Mouse (Mus musculus): ENCODE results near the gene Hacl1. TPM values are rescaled to one million over a fixed set of nuclear protein-coding genes. Genes with fewer than 3 reads are reported as not detected.

Gene Hacl1
- polyA plus RNA-seq, 1 experiment from 2014 or later: 76.3 TPM

DNA sequence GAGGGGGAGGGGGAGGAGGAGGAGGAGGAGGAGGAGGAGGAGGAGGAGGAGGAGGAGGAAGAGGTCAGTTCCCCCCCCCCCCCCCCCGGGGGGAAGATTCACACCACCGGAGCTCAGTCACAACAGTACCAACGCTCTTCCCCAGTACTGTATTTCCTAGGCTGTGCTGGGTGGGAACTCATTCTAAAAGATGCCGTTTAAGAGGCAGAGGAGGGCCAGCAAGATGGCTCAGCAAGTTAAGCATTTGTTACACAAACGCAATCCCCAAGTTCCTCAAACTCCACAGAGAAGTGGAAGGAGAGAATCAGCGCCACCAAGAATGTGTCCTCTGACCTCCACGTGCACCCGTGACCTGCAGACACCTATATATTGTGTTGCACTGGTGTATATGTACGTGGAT lies 58.0 kb downstream of the Hacl1 start:
- ATAC-seq (replicated peaks; ENCODE audit: low FRiP score, low read depth) (no peak), DNase-seq (ENCODE audit: low spot score) (no peak)
- WGBS: 85% methylated on average over 6 of the region's 9 CpGs
- no peaks in the 10 kb centered on the region for H3K4me1 ChIP-seq (replicated peaks; ENCODE audit: insufficient read depth, low read length)
- H3K4me3 ChIP-seq (replicated peaks; ENCODE audit: low read depth, low read length): no peak overlapping the region
- no peak overlapping the region for H3K4me2 ChIP-seq (ENCODE audit: low read length)
- H3K36me3 ChIP-seq (ENCODE audit: insufficient read depth, low read length): no peaks in the 10 kb centered on the region
- no peaks in the 10 kb centered on the region for H3K9me3 ChIP-seq (replicated peaks; ENCODE audit: low read length)
- no peak overlapping the region for H3K9ac ChIP-seq (ENCODE audit: low read depth, low read length)
- no peaks in the 10 kb centered on the region for H3K27me3 ChIP-seq (ENCODE audit: insufficient read depth, low read length)
- no peak overlapping the region for H3K27ac ChIP-seq
- TF ChIP-seq CTCF (IDR thresholded peaks at IDR 0.05; ENCODE audit: low read depth): no peak

DNA sequence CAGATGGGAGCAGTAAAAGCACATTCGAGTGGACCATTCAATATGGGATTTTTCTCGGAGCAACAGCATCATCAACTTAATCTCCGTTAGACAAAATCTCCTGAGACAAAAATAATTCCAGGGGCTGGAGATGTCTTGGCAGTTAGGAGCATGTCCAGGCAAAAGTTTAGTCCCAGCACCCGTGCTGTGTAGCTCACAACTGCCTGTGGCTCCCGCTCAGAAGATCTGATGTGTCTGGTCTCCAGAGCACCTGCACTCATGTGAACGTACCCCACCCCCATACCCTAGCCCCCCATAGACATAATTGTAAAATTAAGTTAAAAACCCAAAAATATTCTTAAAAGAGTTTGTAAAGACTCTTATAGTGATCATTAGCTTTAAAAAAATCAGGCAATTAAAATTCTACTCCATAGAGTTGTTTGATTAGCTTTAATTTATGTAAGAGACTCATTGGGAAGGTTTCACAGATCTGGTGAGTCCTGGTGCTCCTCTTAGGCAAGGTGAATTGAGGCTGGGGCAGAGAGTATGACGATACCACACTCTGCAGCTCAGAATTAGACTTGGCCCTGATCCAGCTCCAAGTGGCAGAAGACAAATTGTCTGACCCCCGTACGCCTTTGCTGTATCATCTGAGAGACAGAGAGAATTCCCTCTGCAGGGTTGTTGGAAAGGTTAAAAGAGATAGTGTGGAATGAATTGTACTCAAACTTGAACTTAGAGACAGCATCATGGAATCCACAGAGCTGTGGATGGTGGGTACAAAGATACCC lies 62.9 kb downstream of the Hacl1 start:
- H3K27me3 ChIP-seq (ENCODE audit: insufficient read depth, low read length): no peaks in the 10 kb centered on the region
- 48% methylated on average over 9 of the region's 9 CpGs for WGBS
- no peak for TF ChIP-seq CTCF (IDR thresholded peaks at IDR 0.05; ENCODE audit: low read depth)
- ATAC-seq (replicated peaks; ENCODE audit: low FRiP score, low read depth) (no peak), DNase-seq (ENCODE audit: low spot score) (no peak)
- no peak overlapping the region for H3K27ac ChIP-seq
- H3K9me3 ChIP-seq (replicated peaks; ENCODE audit: low read length): no peaks in the 10 kb centered on the region
- H3K36me3 ChIP-seq (ENCODE audit: insufficient read depth, low read length): no peaks in the 10 kb centered on the region
- no peak overlapping the region for H3K4me2 ChIP-seq (ENCODE audit: low read length)
- H3K4me3 ChIP-seq (replicated peaks; ENCODE audit: low read depth, low read length): no peak overlapping the region
- H3K4me1 ChIP-seq (replicated peaks; ENCODE audit: insufficient read depth, low read length): no peaks in the 10 kb centered on the region
- no peak overlapping the region for H3K9ac ChIP-seq (ENCODE audit: low read depth, low read length)

DNA sequence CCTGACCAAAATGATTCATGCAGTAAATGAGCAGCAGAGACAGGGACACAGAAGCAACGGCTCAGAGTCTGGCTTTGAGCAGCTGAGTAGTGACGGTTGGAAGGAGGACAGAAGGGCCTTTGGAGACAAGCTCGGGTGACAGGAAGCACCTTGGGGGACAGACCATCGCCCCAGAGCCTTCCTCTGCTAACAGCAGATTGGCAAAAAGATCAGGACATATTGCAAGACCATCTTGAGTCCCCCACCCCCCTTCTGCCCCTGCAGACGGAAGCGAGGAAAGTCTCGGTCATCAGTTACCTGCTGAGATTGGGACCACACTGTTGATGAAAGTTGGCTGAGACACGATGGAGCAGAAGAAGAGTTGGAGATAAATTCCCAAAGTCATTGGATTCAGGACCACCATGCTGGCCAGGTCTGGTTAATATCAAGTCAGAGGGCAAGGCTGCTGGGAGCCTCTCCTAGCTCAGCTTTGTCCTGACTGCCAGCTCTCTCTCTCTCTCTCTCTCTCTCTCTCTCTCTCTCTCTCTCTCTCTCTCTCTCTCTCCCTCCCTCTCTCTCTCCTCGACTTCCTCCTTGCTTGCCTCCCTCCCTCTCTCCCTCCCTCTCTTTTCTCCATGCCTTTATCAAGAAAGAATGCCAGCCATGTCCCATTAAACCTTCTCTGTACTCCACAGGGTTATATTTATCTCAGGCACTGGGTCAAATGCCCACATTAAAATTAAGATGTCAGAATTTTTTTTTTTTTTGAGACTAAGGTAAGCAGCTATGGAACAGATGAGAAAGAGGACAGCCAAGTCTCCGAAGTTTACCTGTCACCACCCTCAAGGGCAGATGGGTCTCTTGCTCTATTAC lies 64.0 kb downstream of the Hacl1 start:
- H3K27me3 ChIP-seq (ENCODE audit: insufficient read depth, low read length): no peaks in the 10 kb centered on the region
- no peak overlapping the region for H3K4me3 ChIP-seq (replicated peaks; ENCODE audit: low read depth, low read length)
- no peak for ATAC-seq (replicated peaks; ENCODE audit: low FRiP score, low read depth)
- no peak overlapping the region for H3K9ac ChIP-seq (ENCODE audit: low read depth, low read length)
- WGBS: 45% methylated on average over 10 of the region's 10 CpGs
- H3K9me3 ChIP-seq (replicated peaks; ENCODE audit: low read length): no peaks in the 10 kb centered on the region
- H3K4me2 ChIP-seq (ENCODE audit: low read length): no peak overlapping the region
- H3K4me1 ChIP-seq (replicated peaks; ENCODE audit: insufficient read depth, low read length): no peaks in the 10 kb centered on the region
- no peak overlapping the region for H3K27ac ChIP-seq
- no peak for TF ChIP-seq CTCF (IDR thresholded peaks at IDR 0.05; ENCODE audit: low read depth)
- no peaks in the 10 kb centered on the region for H3K36me3 ChIP-seq (ENCODE audit: insufficient read depth, low read length)
- DNase-seq (ENCODE audit: low spot score): no peak

DNA sequence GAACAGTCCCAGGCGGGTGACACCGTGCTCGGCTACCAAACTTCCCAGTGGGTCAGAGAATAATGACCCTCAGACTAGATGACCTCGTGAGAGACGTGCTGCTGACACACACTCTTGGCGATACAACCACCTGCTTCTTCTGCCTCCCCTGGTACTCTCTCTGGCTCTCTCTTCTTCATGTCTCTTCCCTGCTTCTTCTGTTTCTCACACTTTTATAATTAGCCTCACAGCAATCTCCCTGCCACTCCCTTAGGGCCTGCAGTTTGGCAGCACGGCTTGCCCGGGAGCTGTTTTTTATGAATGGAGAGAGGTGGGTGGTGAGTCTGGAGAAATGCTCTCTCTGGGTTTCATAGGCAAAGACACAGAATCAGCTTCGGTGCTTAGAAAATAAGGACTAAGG lies 65.2 kb downstream of the Hacl1 start:
- 60% methylated on average over 9 of the region's 9 CpGs for WGBS
- DNase-seq (ENCODE audit: low spot score) (no peak), ATAC-seq (replicated peaks; ENCODE audit: low FRiP score, low read depth) (no peak)
- H3K9me3 ChIP-seq (replicated peaks; ENCODE audit: low read length): no peaks in the 10 kb centered on the region
- H3K4me1 ChIP-seq (replicated peaks; ENCODE audit: insufficient read depth, low read length): no peaks in the 10 kb centered on the region
- no peak overlapping the region for H3K9ac ChIP-seq (ENCODE audit: low read depth, low read length)
- TF ChIP-seq CTCF (IDR thresholded peaks at IDR 0.05; ENCODE audit: low read depth): no peak
- H3K27ac ChIP-seq: no peak overlapping the region
- no peak overlapping the region for H3K4me2 ChIP-seq (ENCODE audit: low read length)
- no peak overlapping the region for H3K4me3 ChIP-seq (replicated peaks; ENCODE audit: low read depth, low read length)
- H3K36me3 ChIP-seq (ENCODE audit: insufficient read depth, low read length): no peaks in the 10 kb centered on the region
- no peaks in the 10 kb centered on the region for H3K27me3 ChIP-seq (ENCODE audit: insufficient read depth, low read length)

DNA sequence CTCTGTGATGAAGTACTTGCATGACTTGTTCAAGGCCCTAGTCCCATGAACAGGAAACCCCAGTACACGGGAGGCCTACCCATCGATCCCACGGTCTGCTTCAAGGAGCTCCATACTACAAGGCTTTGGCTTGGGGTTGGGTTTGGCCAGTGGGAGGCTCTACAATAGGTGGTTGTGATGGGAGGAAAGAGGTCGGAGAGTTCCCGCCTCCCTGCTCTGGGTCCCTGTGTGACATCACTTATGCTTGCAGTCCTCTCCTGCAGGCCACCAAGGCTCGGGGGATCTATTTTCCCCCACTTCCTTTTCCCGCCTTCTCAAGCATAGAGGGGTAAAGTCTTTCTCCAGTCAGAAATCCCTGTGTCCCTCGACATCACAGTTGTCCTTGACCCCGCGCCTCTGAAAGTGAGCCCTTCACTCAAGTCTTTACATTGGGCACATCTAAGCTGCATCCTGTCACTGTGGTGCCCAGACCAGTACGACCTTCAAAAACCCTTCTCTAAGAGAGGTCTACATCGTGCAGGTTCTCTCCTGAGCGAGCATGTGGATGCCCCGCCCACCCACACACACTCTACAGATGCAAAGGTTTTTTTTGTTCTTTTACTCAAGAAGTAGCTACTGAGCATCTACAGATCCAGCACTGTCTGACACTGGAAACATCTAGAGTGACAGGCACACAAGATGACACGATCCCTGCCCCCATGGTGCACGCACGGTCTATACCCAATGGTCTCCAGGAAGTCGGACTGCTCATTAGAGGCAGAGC lies 66.0 kb downstream of the Hacl1 start:
- no peak overlapping the region for H3K9ac ChIP-seq (ENCODE audit: low read depth, low read length)
- no peaks in the 10 kb centered on the region for H3K9me3 ChIP-seq (replicated peaks; ENCODE audit: low read length)
- no peaks in the 10 kb centered on the region for H3K36me3 ChIP-seq (ENCODE audit: insufficient read depth, low read length)
- no peak for TF ChIP-seq CTCF (IDR thresholded peaks at IDR 0.05; ENCODE audit: low read depth)
- no peak for ATAC-seq (replicated peaks; ENCODE audit: low FRiP score, low read depth)
- H3K4me1 ChIP-seq (replicated peaks; ENCODE audit: insufficient read depth, low read length): no peaks in the 10 kb centered on the region
- no peak for DNase-seq (ENCODE audit: low spot score)
- 89% methylated on average over 18 of the region's 18 CpGs for WGBS
- no peaks in the 10 kb centered on the region for H3K27me3 ChIP-seq (ENCODE audit: insufficient read depth, low read length)
- no peak overlapping the region for H3K4me2 ChIP-seq (ENCODE audit: low read length)
- no peak overlapping the region for H3K4me3 ChIP-seq (replicated peaks; ENCODE audit: low read depth, low read length)
- H3K27ac ChIP-seq: no peak overlapping the region

DNA sequence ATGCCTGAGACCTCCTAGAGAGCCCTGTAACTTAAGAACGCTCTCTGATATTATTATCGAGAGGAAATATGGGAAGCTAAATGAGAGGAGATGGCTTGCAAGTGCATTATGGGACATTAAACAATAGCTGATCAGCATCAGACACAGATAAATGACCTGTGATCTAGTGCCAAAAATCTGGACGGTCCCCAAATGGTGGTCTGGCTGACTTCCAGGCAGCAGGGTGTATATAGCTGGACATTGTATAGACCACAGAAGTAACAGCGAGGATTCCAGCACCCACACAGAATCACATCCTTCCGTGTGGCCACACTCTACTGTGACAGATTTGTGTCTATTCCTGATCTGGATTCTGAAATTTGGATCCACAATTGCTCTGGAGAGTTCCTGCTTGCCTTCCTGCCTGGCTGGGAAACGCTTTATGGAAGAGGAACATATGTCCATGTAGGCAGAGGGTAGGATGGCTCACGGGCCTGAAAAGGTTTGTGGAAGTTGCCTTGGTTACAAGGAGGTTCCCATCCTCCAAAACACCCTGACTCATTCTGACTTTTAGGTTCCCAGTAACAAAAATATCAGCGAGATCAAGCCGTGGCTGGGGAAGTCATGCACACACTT lies 68.4 kb downstream of the Hacl1 start:
- H3K4me3 ChIP-seq (replicated peaks; ENCODE audit: low read depth, low read length): no peak overlapping the region
- H3K9ac ChIP-seq (ENCODE audit: low read depth, low read length): no peak overlapping the region
- no peak overlapping the region for H3K27ac ChIP-seq
- no peaks in the 10 kb centered on the region for H3K9me3 ChIP-seq (replicated peaks; ENCODE audit: low read length)
- WGBS: 60% methylated on average over 9 of the region's 9 CpGs
- H3K27me3 ChIP-seq (ENCODE audit: insufficient read depth, low read length): no peaks in the 10 kb centered on the region
- peaks cover 5% of the 10 kb centered on the region; the same call in 1 of the 2 replicates for H3K4me1 ChIP-seq (replicated peaks; ENCODE audit: insufficient read depth, low read length)
- no peak overlapping the region for H3K4me2 ChIP-seq (ENCODE audit: low read length)
- TF ChIP-seq CTCF (IDR thresholded peaks at IDR 0.05; ENCODE audit: low read depth): no peak
- DNase-seq (ENCODE audit: low spot score) (no peak), ATAC-seq (replicated peaks; ENCODE audit: low FRiP score, low read depth) (no peak)
- H3K36me3 ChIP-seq (ENCODE audit: insufficient read depth, low read length): no peaks in the 10 kb centered on the region

Measured in kidney, postnatal 0 days (tissue).